Mouse (Mus musculus) megakaryocyte, adult 5-6 weeks (primary cell): ENCODE data around the gene Fars2. TPM values are rescaled to one million over a fixed set of nuclear protein-coding genes. Genes with fewer than 3 reads are reported as not detected.

Experiments
- ATAC-seq: 2 replicates; pipeline ENCODE4 v1.8.0; 2016; ENCODE audit warnings: mild to moderate bottlenecking, inconsistent platforms; ENCODE audit not compliant: poor library complexity, severe bottlenecking
- total RNA-seq, 2 experiments: library from RNA; stranded (forward) in 1 of 2; stranded (reverse) in 1 of 2; fragments of 153-499, 151-499 nt in 1 of 2; fragments of 221-1000, 200-1000 nt in 1 of 2; gene quantifications; 2 replicates each; pipeline versions ENCODE4 v1.2.3 to v1.2.4; 2015 to 2017

Fars2 gene
- total RNA-seq, 2 experiments from 2014 or later: 20.9 to 28.4 TPM

GRCm38 (mm10) chr13:36503551-36503950, 386.3 kb downstream of the Fars2 start:
- ATAC-seq: no peak

- no peak for ATAC-seq
Measured at GRCm38 (mm10) chr13:36503991-36504390, 386.8 kb downstream of the Fars2 start.

- ATAC-seq: no peak
Measured at GRCm38 (mm10) chr13:36505730-36506129, 388.5 kb downstream of the Fars2 start.

- ATAC-seq: no peak
Measured at GRCm38 (mm10) chr13:36506315-36506714, 389.1 kb downstream of the Fars2 start.

GRCm38 (mm10) chr13:36510161-36510560, 392.9 kb downstream of the Fars2 start:
- ATAC-seq: no peak

GRCm38 (mm10) chr13:36513126-36513525, 395.9 kb downstream of the Fars2 start:
- ATAC-seq: no peak

GRCm38 (mm10) chr13:36518144-36518571, 400.9 kb downstream of the Fars2 start:
- no peak for ATAC-seq

- no peak for ATAC-seq
Measured at GRCm38 (mm10) chr13:36527761-36528160, 410.5 kb downstream of the Fars2 start.

GRCm38 (mm10) chr13:36528223-36528895, 411.1 kb downstream of the Fars2 start:
- ATAC-seq: no peak

- ATAC-seq: no peak
Measured at GRCm38 (mm10) chr13:36529467-36530039, 412.3 kb downstream of the Fars2 start.

- no peak for ATAC-seq
Measured at GRCm38 (mm10) chr13:36530852-36531251, 413.6 kb downstream of the Fars2 start.

GRCm38 (mm10) chr13:36531893-36532292, 414.7 kb downstream of the Fars2 start:
- no peak for ATAC-seq

GRCm38 (mm10) chr13:36533071-36533470, 415.9 kb downstream of the Fars2 start:
- ATAC-seq: no peak

GRCm38 (mm10) chr13:36533518-36533917, 416.3 kb downstream of the Fars2 start:
- no peak for ATAC-seq

GRCm38 (mm10) chr13:36533966-36534540, 416.8 kb downstream of the Fars2 start:
- peak; percentile 70 for ATAC-seq

GRCm38 (mm10) chr13:36537580-36537979, 420.4 kb downstream of the Fars2 start:
- no peak for ATAC-seq

- no peak for ATAC-seq
Measured at GRCm38 (mm10) chr13:36538385-36538784, 421.2 kb downstream of the Fars2 start.

- no peak for ATAC-seq
Measured at GRCm38 (mm10) chr13:36540231-36540630, 423.0 kb downstream of the Fars2 start.

- ATAC-seq: no peak
Measured at GRCm38 (mm10) chr13:36541287-36541780, 424.1 kb downstream of the Fars2 start.

- ATAC-seq: no peak
Measured at GRCm38 (mm10) chr13:36550694-36551093, 433.5 kb downstream of the Fars2 start.

GRCm38 (mm10) chr13:36552522-36553246, 435.5 kb downstream of the Fars2 start:
- no peak for ATAC-seq
